Mouse (Mus musculus) cerebellum, adult 9-11 months (tissue): Measurements from ENCODE around the gene Dusp27.
"Not testable (repeated sequence)": the region's sequence is repeated elsewhere in the genome, so short reads cannot be mapped to it uniquely, and the experiment has no call there.

Source experiments
- DNase-seq: peaks from one replicate; pipeline ENCODE4 v3.0.0; 2022

Dusp27 gene

DNA sequence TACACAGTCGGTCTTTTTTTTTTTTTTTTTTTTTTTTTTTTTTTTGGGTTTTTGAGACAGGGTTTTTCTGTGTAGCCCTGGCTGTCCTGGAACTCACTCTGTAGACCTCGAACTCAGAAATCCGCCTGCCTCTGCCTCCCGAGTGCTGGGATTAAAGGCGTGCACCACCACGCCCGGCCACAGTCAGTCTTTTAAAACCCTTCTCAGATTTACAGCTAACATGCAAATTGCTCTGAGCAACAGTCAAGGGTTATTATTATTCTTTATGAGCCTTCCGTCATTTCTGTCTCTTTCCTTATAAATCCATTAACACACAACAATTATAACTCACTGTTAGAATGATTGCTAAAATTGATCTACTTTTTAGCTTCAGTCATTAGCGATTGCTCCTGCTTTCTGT, 14.1 kb upstream of the Dusp27 start:
- DNase-seq, result not testable (repeated sequence)

DNA sequence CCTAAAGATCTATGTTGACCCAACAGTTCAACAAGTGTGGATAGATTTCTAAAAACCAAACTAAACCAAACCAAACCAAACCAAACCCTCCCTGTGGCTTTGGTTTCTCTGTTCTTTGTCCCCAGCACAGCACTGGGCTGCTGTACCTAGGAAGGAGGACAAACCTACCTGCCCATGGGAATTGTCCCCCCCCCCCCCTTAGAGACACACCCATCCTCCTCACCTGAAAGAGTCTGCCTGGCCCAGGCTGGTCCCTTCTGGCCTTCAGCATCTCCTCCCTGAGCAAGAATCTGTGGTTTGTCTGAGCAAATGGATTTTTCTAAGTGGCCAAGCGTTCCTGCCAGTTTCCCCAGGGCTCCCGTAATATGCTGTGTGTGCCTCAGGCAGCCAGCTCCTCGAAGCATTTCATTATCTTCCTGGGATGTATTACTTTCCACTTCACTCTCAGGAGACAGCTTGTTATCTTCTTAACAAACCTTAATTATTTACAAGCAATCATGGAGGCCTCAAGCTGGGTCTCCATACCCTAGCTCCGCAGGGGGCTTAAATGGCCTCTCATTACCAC, 12.0 kb upstream of the Dusp27 start:
- no peak for DNase-seq

DNA sequence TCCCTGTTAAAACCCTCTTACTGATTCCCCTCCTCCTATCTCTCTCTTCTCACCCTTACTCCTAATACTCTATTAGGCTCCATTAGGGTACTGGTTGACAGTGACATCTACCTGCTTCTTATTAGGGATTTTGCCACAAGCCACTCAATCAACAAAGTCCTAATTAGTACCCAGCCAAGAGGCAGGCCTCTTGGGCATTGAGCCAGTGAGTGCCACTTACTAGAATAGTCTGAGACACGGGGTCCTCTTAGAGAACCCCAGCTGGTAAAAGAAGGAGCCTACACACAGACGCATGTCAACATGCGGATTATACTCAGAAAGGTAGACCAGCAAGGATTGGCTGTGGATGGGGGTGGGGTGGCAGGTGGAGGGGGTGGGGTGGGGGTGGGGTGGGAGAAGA, 11.4 kb upstream of the Dusp27 start:
- no peak for DNase-seq

DNA sequence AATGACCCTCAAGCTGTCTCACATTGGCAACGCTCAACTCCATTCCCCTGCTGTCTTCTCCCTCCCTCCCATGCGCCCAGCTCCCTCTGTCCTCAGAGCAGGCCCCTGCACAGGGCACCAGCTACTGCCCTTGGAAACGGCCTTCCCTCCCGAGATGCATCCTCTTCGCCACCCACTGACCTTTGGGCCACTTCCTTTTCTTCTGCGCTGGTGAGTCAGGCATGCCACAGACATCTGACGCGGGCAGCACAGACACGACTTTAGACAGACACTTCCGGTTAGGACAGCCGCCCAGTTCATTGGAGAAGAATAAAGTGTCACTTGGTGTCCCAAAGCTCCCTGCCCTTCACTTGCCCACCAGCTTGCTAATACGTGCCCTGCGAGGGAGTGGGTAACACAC, 10.4 kb upstream of the Dusp27 start:
- no peak for DNase-seq

DNA sequence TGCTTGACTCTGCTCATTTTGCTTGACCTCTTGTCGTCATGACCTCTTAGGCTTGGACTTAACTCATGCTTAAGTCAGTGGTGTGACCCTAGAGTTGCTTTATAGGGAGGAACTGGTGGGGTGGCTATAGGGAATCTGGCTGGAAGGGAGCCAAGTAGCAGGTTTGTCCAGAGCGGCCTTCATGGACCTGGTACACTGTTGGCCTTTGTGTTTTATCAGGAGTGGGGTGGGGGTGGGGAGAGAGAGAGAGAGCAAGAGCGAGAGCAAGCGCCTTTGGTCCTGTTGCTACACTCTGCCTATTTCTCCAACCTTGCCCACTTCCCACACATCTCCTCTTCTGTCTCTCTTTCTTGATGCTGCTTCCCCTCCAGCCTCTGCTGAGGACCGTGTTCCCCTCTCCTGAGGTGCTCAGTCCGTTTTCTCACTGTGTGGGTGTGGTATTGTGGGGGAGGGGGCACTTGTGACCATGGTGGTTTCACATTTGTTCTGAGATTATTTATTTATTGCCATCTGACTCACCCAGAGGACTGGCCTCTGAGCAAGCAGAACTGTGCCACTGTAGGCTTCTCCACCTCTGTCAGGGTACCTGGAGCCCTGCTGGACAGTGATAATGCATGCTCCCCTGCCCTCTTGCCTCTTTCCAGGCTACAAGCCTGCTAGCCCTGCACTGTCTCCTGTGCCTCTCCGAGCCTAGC, 9.7 kb upstream of the Dusp27 start:
- no peak for DNase-seq

DNA sequence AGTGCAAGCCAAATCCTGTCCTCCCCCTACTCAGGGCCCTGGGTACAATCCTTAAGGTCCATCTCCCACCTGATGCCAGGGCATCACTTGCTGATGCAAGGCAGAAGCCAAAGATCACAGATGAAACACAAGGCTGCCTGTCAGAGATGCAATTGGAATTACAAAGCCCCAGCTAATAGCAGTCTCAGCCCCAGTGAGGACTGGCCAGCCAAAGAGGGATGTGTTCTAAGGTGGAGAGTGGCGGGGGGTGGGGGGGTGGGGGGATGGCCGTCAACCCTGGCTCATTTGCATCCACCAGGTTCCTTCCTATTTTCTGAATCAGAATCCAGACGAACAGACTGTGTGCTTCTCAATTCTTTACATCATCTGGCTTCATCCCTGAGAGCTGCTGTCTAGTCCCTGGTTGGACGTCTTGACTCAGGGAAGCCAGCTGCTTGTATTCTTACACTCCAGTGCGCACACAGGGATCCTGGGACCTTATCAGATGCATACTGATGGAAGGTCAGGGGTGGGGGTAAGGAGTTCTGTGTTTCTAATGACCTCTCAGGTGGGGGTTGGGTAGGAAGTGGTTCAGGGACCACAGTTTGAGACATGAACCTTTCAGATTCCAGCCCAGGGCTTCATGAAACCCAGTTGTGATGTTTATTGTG, 7.5 kb upstream of the Dusp27 start:
- DNase-seq, result no peak

DNA sequence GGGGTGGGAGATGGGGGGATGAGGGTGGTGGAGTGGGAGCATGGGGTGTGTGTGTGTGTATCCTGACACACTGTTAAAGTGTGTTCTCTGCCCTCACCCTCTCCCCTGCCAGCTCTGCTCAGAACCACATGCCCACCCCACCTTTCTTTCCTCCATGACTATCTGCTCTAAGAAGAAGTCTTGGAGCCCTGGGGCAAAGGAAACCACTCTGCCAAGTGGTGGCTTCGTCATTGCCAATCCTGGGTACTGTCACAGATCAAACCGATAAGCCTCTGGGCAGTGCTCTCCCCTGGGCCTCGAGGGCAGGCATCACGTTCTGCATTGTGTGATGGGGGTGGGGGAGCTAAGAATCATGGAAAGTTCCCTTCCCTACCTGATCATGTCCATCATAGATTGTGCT, 4.6 kb upstream of the Dusp27 start:
- no peak for DNase-seq

DNA sequence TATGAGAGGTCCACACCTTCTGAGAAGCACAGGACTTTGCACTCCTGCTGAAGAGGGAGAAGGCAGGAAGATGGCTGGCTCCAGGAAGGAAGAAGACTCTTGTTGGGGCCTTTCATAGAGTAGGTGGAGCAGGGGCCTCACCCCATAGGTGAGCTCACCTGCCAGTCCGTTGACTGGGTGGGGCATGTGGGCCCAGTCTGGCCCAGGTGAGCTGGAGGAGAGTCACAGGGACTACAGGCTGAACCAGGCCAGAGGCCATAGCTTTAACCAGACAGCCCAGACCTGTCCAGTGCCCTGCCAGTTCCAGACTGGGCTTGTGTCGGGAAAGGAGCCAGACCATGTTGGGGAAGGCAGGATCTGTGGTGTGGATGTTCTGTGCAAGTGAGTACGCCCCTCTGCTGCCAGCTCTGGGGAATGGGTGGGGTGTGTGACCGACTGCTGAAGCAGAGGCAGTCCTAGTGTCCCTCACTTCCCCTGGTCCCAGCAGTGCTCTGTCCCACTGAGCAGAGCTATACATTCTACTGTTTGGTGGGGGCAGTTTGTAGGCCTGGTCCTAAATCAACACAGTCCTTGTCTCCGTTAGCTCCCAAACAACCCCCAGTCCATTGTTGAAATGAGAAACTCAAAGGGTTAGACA, 2.6 kb upstream of the Dusp27 start, which contains the start of gene Gpa33:
Gene Gpa33, plus strand, starts transcription at position 15 of the 637 bp plus-strand sequence.
- no peak for DNase-seq

DNA sequence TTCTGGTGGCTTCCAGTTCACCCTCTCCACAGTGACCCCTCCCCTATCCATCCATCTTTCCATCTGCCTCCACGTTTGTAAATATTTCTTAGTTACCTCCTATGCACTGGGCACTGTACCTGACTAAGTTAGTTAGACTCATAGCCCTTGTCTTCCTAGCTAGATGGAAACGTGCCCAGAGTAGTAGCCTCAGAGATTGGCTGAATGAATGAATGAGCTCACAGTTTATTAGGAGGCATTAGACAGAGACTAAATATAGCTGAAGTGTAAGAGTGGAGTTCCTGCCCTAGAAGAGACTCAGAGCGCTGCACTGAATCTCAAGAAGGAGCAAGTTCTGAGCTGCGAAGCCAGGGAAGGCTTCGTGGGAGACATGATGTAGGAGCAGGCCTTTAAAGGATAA, 829 bp upstream of the Dusp27 start:
- no peak for DNase-seq

DNA sequence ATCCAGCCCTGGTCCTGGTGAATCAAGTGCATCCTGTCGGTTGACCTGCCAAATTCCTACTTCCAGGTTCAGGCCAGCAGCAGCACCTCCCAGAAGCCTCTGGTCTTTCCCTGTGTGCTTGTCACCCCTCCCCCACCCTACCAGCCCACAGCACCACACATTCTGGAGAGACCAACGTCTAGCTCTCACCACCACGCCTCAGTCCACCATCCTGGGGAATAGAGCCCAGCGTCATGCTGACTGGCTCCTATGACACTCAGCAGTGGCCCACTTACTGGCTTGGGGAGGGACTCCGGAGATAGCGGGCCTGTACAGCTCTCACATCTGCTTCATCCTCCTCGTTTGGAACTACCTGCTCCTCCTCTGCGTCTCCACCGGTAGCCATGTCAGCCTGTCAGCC, 927 bp downstream of the Dusp27 start:
- DNase-seq, result no peak

DNA sequence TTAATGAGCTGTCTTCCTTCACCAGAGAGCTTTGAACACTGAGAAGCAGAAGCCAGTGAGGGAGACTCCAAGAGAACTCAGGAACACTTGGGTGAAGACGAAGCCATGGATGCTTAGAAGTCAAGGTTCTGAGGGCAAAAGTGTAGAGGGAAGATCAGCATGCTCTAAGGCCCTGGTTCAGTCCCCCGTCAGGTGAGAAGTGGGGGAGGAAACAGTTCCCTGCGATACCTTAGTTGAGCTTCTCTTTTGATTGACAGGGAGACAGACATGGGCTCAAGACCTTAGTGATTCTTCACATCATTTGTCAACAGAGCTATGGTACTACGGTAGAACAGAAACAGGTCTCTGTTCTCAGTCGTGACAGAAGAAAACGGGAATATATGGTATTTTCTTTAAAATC, 1.4 kb downstream of the Dusp27 start:
- DNase-seq, result no peak

DNA sequence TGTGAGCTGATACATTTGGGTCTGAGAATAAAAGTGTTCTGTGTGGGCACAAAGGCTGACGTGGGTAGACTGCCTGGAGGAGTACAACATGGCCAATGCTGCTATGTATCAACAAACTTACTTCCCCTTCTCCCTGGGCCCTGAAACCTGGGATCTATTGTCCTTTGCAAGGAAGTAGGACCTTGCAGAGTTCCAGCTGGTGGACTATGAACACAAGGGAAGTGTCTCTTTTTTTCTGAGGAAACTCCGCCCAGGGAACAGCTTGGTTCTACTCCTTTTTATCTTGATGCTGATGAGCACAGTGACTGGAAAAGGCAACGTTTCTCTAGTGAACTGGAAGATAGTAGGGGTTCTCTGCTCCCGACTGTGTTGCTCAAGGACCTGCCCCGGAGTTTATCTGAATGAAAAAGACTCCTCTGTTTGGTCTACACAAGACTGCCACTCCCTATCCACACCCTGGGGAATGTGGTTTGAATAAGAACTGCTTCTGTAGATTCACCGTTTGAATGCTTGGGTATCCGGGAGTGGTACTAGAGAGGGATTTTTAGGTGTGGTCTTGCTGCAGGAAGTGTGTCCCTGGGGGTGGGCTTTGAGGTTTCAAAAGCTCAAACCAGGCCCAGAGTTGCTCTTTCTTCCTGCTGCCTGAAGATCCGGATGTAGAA, 2.7 kb downstream of the Dusp27 start:
- no peak for DNase-seq

DNA sequence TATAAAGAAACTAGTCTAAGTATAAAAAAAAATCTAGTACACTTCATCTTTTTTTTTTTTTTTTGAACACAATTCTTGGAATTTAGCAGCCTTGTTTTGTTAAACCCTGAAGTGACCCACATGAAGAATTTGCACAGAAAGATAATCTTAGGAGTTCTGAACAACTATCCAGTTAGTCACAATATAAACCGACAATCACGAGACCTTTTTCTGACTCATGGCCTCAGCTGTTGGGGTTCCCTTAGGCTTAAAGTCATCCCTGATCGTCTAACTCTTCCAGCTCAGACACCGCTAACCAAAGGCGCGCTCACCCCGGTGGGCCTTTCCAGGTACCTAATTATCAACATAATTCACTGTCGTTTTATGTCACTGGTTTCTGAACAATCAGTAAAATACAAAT, 4.0 kb downstream of the Dusp27 start:
- DNase-seq, result no peak

DNA sequence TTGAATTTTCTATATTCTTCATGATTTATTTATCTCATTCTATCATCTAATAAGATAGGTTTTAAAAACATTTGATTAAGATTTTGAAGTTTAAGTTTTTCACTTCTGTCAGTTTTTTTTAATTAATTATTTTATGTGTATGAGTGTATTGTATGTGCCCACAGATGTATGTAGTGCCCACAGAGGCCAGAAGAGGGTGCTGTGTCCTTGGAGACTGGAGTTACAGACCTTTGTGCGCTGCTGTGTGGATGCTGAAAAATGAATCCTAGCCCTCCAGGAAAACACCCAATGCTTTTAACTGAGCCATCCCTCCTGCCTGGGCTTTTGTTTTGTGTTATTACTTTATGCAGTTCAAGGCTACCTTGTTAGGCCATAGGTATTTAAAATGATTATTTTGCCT, 4.7 kb downstream of the Dusp27 start:
- no peak for DNase-seq

DNA sequence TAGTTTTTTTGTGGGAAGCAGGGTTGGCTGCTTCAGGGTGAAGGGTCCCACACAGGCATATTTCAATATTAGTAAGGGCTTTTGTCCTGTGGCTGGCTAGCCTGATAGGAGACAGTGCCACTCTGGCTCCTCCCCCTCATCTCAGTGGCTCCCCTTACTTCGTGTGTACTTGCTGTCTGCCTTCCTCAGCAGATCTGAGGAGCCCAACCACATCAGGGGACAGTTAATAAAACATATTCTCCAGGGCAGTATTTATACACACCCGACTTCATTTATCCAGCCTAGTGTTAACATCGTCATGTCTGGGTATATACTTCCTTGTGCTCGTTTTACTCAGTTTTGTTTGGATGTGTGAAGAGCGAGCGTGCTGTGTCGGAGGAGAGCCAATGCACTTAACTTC, 5.6 kb downstream of the Dusp27 start:
- no peak for DNase-seq

DNA sequence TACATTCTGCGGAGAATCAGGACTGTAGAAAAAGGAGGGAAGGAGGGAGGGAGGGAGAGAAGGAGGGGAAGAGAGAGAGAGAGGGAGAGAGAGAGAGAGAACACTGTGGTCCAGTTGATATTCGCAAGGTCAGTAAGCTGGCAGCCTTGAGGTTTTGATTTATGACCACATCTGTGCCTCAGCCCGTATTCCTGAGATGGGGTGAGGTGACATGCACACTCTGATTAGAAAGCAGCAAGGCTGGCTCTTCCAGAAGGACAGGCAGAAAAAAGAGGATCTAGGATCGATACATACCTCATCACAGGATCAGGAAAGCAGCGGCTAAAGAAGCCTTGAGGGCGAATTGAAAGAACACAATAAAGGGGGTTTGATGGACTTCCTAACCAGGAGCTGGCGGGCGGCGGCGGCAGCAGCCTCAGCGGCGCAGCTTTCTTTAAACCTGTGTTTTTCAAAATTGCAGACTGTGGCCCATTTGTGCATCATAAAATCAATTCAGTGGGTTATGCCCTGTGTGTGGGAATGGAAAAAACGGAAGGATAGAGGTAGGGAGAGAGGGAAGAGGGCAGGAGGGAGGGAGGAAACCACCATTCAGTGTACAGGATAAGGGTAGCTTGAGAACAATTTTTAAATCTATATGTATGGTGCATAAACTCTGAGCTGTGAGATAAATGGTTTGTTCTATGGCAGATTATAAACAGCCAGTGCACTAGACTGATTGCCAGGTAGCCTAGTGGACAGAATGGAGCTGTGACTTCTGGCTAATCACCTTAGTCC, 9.7 kb downstream of the Dusp27 start:
- DNase-seq, result no peak

DNA sequence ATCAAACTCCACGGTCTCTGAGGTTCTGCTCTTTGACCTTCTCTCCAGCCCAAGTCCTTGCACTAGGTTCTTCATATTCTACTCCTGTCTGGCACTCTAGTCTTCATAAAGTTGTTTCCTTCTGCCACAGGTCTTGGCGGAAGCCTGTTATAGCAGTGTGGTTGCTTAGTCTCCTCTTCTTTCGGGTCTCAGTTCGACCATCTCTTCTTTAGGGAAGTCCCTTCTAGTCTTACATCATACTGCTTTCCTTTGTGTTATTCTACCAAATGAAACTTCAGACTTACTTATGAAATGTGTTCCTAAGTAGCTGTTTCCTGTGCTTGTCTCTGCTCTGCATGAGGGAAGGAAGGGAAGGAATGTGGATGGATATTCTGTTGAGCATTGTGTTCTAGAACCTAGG, 12.0 kb downstream of the Dusp27 start:
- no peak for DNase-seq

DNA sequence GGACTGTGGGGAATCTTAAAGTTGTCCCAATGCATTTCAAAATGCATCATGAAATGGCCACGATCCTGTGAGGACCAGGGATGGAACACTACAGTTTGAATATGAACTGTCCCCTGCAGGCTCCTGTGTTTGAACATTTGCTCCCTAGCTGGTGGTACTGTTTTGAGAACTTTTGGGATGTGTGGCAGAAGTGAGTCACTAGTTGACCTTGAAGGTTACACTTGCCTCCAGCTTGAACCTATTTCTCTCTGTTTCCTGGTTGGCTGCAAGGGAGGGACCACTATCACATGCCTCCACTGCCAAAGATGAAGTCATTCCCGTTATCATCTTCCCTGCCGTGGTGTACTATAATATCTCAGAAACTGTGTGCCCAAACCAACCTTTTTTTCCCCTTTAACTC, 12.7 kb downstream of the Dusp27 start:
- DNase-seq, result no peak

DNA sequence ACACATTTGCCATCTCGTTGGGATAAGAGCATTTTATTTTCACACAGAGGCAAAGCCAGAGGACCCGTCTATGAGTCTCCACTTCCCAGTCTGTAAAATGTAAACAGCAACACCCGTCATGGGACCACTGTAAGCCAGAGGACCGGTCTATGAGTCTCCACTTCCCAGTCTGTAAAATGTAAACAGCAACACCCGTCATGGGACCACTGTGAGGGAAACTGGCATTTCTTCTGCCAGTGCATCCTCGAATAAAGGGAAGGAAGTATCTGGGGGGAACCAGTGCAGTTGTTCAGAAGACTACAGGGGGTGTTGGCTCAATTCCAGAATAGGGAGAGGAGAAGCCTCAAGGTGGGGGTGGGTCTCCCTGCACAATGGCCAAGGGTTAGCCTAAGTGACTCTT, 22.3 kb downstream of the Dusp27 start:
- no peak for DNase-seq

DNA sequence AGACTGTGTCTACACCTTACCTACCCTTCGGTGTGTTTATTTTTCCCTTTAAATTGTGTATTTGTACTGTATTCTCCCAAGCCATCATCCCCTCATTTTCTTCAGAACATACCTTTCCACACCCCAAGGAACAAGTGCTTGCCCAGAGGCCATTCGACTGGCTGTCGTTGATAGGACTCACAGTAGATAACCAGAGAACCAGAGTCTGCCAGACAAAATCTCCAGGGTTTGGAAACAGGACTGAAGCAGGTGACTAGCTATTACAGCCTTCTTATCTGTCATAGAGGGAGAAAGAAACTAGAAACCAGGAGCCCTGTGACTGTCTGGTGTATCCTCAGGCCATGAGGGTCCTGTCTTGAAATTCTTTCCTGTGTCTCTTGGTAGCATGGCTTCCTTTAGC, 22.9 kb downstream of the Dusp27 start:
- no peak for DNase-seq

DNA sequence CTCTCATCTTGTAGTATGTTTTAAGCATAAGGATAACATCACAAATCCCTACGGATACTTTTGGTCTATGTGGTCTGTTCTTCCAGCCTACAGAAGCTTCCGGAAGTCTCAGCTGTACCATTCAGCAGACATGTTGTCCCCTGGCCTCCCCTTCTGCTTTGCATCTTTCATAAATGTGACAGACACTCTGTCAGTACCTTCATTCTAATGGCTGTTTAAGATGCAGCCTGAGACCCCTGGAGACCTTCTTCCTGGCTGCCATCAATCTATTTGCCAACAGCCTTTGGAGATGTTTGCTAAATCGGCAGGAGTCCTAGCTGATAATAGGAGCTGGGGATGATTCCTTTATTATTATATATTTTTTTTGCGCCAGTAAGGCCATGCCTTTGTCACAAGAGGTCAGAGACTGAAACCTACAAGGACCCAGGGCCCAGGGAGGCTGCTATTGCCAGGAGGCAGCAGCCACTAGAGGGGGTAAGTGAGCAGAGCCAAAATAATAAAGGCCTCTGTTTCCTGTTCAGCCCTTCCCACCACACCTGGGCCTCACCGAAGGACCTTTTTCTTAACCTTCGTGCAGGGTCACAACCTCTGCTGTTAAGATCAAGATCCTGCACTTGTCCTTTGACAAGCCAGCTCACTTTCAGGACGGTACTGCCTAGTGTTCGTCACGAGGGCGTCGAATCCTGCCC, 24.7 kb downstream of the Dusp27 start:
- no peak for DNase-seq

DNA sequence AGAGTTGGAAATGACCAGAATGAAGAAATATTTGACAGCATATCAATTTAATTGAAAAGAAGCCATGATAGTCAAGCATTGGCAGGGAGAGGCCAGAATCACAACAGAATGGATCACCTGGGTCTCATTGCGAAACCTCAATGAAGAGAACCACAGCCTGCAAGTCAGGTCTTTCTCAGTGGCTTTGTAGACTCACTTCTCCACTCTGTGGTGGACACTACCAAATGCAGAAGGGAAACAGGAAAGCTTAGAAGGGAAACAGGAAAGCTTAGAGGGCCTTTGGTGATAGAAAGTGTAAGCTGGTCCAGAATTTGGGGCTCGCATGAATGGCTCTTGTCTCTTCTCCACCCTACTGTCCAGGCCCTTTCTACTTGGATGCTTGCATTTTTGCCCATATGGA, 29.6 kb downstream of the Dusp27 start:
- DNase-seq, result no peak
